Mouse (Mus musculus) liver, adult 2 months (tissue): ENCODE results near the gene Plxnd1.

Experiments used
- CTCF ChIP-seq: fragments of 200-500 bp; IDR thresholded peaks from 2 replicates; pipeline ENCODE4 v1.5.1; 2011; ENCODE audit warnings: low read depth, low read length, control low read depth
- POLR2A ChIP-seq: fragments of 200-500 bp; IDR thresholded peaks from 2 replicates; pipeline ENCODE4 v1.6.1; 2011; ENCODE audit warnings: low read length, control low read depth; ENCODE audit not compliant: insufficient read depth; ENCODE audit errors: extremely low read depth

- TF ChIP-seq CTCF (no peak), POLR2A (no peak)
These were observed 1.2 kb downstream of the Plxnd1 start for GRCm38 (mm10) chr6:115993463-115994145.
